Mouse (Mus musculus): ENCODE measurements around the gene Tbc1d1.

GRCm38 (mm10) chr5:64155861-64156550, at the start of gene Tbc1d1:
- TF ChIP-seq POLR2A (IDR thresholded peaks at IDR 0.05; ENCODE audit: insufficient read length, low read depth) (no peak), POLR2AphosphoS2 (IDR thresholded peaks at IDR 0.05; ENCODE audit: insufficient read length, low read depth) (no peak), MYOG (IDR thresholded peaks at IDR 0.05; ENCODE audit: control insufficient read depth in 1 of 3, insufficient read depth in 1 of 3, insufficient read length in 2 of 3, low read depth in 2 of 3) (no peak), E2F4 (IDR thresholded peaks at IDR 0.05; ENCODE audit: insufficient read depth) (no peak), TCF12 (IDR thresholded peaks at IDR 0.05; ENCODE audit: insufficient read depth, poor library complexity, severe bottlenecking) (no peak), MAX (IDR thresholded peaks at IDR 0.05; ENCODE audit: low read depth) (no peak), TCF3 (IDR thresholded peaks at IDR 0.05; ENCODE audit: insufficient read length, low read depth) (no peak), USF1 (IDR thresholded peaks at IDR 0.05; ENCODE audit: low read depth) (no peak), SRF (IDR thresholded peaks at IDR 0.05; ENCODE audit: control insufficient read depth, insufficient read length, low read depth) (no peak), CEBPB (IDR thresholded peaks at IDR 0.05; ENCODE audit: insufficient read depth, poor library complexity, severe bottlenecking) (no peak), MYOD1 (IDR thresholded peaks at IDR 0.05; ENCODE audit: control insufficient read depth in 1 of 3, insufficient read length in 2 of 3, low read depth in 2 of 3) (no peak), REST (IDR thresholded peaks at IDR 0.05; ENCODE audit: insufficient read depth, insufficient read length) (no peak)

Measured in myocyte (in vitro differentiated cells).